Mouse (Mus musculus) megakaryocyte, embryonic 14.5 days (primary cell): ENCODE results near the gene Anp32e. TPM values are rescaled to one million over a fixed set of nuclear protein-coding genes. Genes with fewer than 3 reads are reported as not detected.

Experiments used
- H3K27me3 ChIP-seq: replicated peaks from 2 replicates; pipeline ENCODE3; 2012; ENCODE audit warnings: inconsistent platforms
- H3K36me3 ChIP-seq: replicated peaks from 2 replicates; pipeline ENCODE3; 2012; ENCODE audit warnings: low read length, inconsistent platforms, mixed read lengths
- H3K4me1 ChIP-seq: 2 replicates; pipeline ENCODE4 v1.6.1; 2012; ENCODE audit warnings: inconsistent platforms
- H3K4me3 ChIP-seq: replicated peaks from 2 replicates; pipeline ENCODE3; 2012; ENCODE audit warnings: moderate library complexity, mild to moderate bottlenecking, inconsistent platforms
- H3K9me3 ChIP-seq: 2 replicates; pipeline ENCODE4 v1.6.1; 2012; ENCODE audit warnings: inconsistent platforms
- FLI1 ChIP-seq: IDR thresholded peaks from 2 replicates; pipeline ENCODE4 v1.6.1; 2012; ENCODE audit warnings: low read length, inconsistent platforms, mixed read lengths
- GATA1 ChIP-seq: IDR thresholded peaks from 3 replicates; pipeline ENCODE4 v1.6.1; 2012; ENCODE audit warnings: mixed read lengths, low read length, inconsistent platforms, borderline replicate concordance
- polyA plus RNA-seq: library from polyadenylated mRNA; stranded (reverse); fragments of >175 nt; gene quantifications from 2 replicates; pipeline ENCODE4 v1.2.3, GENCODE M21; 2012; ENCODE audit warnings: low replicate concordance; ENCODE audit not compliant: insufficient read depth

The Anp32e gene
- 3.7 and 183 TPM in 2 replicates for polyA plus RNA-seq

DNA sequence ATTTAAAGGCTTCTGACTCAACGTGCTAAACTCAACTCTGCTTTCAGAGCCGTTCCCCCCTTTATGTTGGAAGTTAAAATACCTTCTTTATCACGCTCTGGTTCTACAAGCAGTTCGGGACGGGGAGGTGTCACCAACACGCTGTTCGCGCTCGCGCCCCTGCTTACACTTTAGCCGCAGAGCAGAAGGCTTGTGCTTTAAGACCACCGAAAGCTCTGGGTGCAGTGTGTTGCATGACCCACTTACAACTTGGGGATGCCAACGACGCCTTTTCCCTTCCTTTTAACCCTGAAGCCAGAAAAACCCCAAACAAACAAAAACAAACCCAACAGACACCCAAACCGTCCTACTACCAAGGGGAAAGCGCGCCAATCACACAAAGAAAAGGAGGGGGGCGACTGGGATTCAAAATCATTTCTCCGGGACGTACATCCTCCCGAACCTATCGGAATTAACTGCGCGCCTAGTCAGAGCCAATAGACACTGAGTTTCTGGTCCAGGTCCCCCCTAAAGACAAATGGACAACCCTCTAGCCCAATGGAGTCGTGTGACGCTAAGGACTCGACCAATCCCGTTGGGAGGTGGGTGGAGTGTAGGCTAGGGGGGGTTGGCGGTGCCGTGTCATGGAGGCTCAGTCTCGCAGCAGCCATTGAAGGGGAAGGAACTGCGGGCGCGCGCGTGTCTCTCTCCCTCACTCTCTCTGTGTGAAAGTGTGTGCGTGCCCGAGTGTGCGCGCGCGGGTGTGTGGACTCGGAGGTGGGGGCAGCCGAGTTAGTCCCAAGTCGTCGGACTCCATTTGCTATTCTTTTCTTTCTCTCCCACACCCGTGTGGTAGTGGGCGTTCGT is at the start of gene Anp32e:
Gene Anp32e, plus strand, starts transcription at position 589 of the 846 bp plus-strand sequence.
- peak within 1 kb of the TSS; percentile 96 for H3K4me3 ChIP-seq
- H3K36me3 ChIP-seq: peaks cover 11% of the 10 kb centered on the region
- TF ChIP-seq GATA1 (no peak), FLI1 (no peak; the same call in 1 of the 2 replicates)
- H3K27me3 ChIP-seq: no peaks in the 10 kb centered on the region
- H3K4me1 ChIP-seq: peaks cover 42% of the 10 kb centered on the region
- no peaks in the 10 kb centered on the region for H3K9me3 ChIP-seq

DNA sequence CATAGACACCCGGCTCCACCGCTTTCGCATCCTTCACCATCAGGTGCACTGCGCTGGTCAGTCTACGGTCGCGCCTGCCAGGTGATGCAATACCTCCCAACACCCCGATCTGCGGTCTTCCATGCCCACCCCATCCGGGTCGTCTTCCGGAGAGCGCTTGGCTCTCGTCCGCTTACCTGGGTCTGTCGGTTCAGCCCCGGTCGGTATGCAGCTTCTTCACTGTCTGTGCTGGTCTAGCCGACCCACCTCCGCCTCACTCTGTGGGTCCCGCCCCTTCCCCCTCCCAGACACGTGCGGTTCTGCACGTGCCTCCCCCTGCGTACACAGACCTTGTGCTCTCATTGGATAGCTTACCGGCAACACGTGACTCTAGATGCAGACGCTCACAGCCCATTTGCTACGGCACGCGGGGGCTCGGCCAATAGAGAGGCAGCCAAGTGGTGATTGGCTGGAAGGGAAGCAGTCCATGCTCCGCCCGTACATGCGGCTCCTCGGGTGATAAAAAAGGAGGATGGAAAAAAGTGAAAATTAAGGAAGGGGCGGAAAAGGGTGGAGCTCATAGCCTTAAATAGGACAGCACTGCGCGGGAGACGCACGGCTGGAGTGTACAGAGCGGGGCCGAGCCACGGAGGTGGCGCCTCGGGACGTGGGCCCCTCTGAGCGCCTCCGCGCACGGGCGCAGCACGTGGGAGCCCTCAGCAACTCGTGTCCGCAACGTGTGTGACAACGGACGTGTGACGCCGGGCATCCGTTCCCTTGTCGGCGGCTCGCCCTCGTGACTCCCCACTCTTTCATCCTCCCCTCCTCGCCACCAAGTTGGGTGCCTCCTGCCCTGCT is 46.8 kb upstream of the Anp32e start, which contains the start of gene Ciart:
Gene Ciart, minus strand, starts transcription at position 273 of the 837 bp plus-strand sequence.
- peak within 1 kb of the TSS; percentile 93 for H3K4me3 ChIP-seq
- H3K36me3 ChIP-seq: peaks cover 33% of the 10 kb centered on the region
- H3K4me1 ChIP-seq: peaks cover 29% of the 10 kb centered on the region
- peaks cover 1% of the 10 kb centered on the region for H3K27me3 ChIP-seq
- TF ChIP-seq GATA1: no peak
- no peak for TF ChIP-seq FLI1
- H3K9me3 ChIP-seq: no peaks in the 10 kb centered on the region

DNA sequence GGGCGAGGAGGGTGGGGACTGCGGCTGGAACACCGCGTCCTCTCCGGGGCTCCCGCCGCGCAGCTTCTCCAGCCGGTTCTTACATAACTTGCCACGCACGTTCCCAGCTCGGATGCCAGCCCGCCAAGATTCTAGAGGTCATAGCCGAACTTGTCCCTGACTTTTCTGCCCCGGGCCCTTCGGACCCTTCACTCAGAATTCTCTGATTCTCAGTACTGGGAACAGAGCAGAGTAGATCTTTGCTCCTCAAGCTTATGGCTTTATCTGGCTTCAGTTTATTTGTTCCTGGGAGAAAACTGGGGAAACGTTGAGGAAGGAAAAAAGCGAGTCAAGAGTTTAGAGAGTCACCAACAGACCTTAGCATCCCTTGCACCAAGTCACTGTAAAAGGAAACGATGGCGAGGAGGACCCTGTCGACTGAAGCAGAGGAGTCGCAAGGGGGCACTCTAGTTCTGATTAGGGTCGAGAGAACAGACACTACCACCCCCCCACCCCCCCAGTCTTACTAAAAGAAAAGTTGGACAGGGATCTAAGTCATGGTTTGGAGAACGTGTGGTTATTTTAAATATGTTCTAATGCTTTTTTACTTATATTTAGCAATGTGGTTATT is 46.1 kb upstream of the Anp32e start:
- Histone ChIP-seq H3K4me1 (peaks cover 34% of the 10 kb centered on the region), H3K4me3 (peak overlapping the region; percentile 93), H3K9me3 (no peaks in the 10 kb centered on the region), H3K27me3 (peaks cover 4% of the 10 kb centered on the region), H3K36me3 (peaks cover 27% of the 10 kb centered on the region)
- no peak for TF ChIP-seq GATA1
- no peak for TF ChIP-seq FLI1

- peaks cover 17% of the 10 kb centered on the region for H3K36me3 ChIP-seq
- no peak overlapping the region for H3K4me3 ChIP-seq
- peaks cover 35% of the 10 kb centered on the region for H3K4me1 ChIP-seq
- TF ChIP-seq GATA1 (no peak), FLI1 (no peak)
- peaks cover 4% of the 10 kb centered on the region for H3K27me3 ChIP-seq
- H3K9me3 ChIP-seq: no peaks in the 10 kb centered on the region
Measured at GRCm38 (mm10) chr3:95884400-95884799, 44.6 kb upstream of the Anp32e start.

DNA sequence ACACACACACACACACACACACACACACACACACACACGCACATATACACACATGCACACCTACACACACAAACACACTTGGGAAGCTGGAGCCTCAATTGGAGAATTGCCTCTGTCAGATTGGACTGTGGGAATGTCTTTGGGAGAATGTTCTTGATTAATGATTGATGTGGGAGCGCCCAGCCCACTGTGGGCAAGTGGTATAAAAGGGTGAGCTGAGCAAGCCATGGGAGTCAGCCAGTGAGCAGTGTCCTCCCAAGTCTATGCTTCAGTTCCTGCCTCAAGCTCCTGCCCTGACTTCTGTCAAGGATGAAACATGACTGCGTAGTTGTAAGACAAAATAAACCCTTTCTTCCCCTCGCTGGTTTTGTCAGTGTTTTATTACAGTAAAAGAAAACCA is 41.5 kb upstream of the Anp32e start:
- no peaks in the 10 kb centered on the region for H3K9me3 ChIP-seq
- peaks cover 7% of the 10 kb centered on the region for H3K36me3 ChIP-seq
- peaks cover 40% of the 10 kb centered on the region for H3K4me1 ChIP-seq
- TF ChIP-seq GATA1 (no peak), FLI1 (no peak)
- H3K27me3 ChIP-seq: peaks cover 4% of the 10 kb centered on the region
- H3K4me3 ChIP-seq: no peak overlapping the region

GRCm38 (mm10) chr3:95889664-95890063 is 39.4 kb upstream of the Anp32e start:
- peaks cover 43% of the 10 kb centered on the region for H3K4me1 ChIP-seq

DNA sequence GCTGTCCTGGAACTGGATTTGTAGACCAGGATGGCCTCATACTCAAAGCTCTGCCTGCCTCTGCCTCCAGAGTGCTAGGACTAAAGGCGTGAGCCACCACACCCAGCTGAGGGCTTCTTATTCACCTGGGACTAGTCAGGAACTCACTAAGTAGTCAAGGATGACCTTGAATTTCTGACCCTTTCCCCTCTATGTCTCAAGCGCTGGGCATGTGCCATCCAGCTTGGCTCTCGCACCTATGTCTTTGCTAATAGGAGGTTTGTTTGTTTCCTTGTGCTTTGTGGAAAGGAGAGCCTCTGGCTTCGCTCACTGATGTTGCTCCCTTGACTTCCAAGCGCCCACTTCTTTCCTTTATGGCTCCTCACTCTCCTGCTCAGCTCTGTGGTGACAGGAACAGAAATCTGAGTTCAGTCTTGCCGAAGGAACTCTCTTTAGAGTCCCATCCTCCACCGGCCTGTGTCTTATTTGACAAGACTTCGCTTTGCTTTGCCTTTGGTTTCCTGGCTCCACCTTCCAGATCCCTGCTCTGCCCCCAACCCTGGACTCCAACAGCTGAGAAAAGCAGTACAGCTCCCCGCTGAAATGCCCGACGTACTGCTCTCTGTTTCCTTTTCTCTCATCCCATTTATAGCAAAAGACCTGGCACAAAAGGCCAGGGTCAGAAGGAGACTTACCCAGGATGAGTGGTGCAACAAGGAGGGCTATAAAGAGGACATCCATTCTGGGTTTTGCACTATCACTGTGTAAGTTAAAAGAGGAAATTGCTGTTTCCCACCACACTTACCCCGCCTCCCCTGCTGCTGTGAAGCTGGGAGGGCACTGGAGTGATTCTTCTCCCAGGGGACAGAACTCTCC is 37.6 kb upstream of the Anp32e start, which contains the start of gene BC028528:
Gene BC028528, minus strand, starts transcription at position 795 of the 855 bp plus-strand sequence.
- peak within 1 kb of the TSS; percentile 90 for H3K4me3 ChIP-seq
- peaks cover 55% of the 10 kb centered on the region for H3K4me1 ChIP-seq
- TF ChIP-seq FLI1 (no peak), GATA1 (no peak)

More at GRCm38 (mm10) chr3:95889664-95890063, 39.4 kb upstream of the Anp32e start:
- no peak for TF ChIP-seq FLI1
- TF ChIP-seq GATA1: no peak
- Histone ChIP-seq H3K4me3 (no peak overlapping the region), H3K36me3 (peaks cover 4% of the 10 kb centered on the region), H3K9me3 (no peaks in the 10 kb centered on the region), H3K27me3 (peaks cover 4% of the 10 kb centered on the region)

GRCm38 (mm10) chr3:95892066-95893052 is 36.7 kb upstream of the Anp32e start:
- Histone ChIP-seq H3K4me1 (peaks cover 55% of the 10 kb centered on the region), H3K4me3 (peak overlapping the region; percentile 90), H3K9me3 (no peaks in the 10 kb centered on the region), H3K36me3 (peaks cover 9% of the 10 kb centered on the region), H3K27me3 (peaks cover 3% of the 10 kb centered on the region)
- TF ChIP-seq FLI1: no peak
- no peak for TF ChIP-seq GATA1

More for the DNA sequence above, 37.6 kb upstream of the Anp32e start, which contains the start of gene BC028528:
- Histone ChIP-seq H3K27me3 (peaks cover 3% of the 10 kb centered on the region), H3K36me3 (peaks cover 12% of the 10 kb centered on the region), H3K9me3 (no peaks in the 10 kb centered on the region)
